Mouse (Mus musculus) midbrain, embryonic 15.5 days (tissue): ENCODE measurements around the gene Ppp1r15b. TPM values are rescaled to one million over a fixed set of nuclear protein-coding genes. Genes with fewer than 3 reads are reported as not detected.

Source experiments
- ATAC-seq: fragments of 200-750 bp; cut with Nextera tagmentation; replicated peaks from 2 replicates; pipeline ENCODE4 v1.8.0; 2017; ENCODE audit warnings: moderate TSS enrichment
- H3K27ac ChIP-seq: fragments of 300-500 bp; sonication (generic); 2 replicates; pipeline ENCODE4 v1.5.1; 2015; ENCODE audit warnings: mild to moderate bottlenecking, inconsistent platforms
- H3K27me3 ChIP-seq: fragments of 300-500 bp; sonication (generic); replicated peaks from 2 replicates; pipeline ENCODE4 v1.6.1; 2015; ENCODE audit warnings: inconsistent platforms
- H3K36me3 ChIP-seq: fragments of 300-500 bp; sonication (generic); replicated peaks from 2 replicates; pipeline ENCODE4 v1.6.1; 2015; ENCODE audit warnings: inconsistent platforms
- H3K4me1 ChIP-seq: fragments of 300-500 bp; sonication (generic); 2 replicates; pipeline ENCODE4 v1.6.1; 2015; ENCODE audit warnings: inconsistent platforms
- H3K4me2 ChIP-seq: fragments of 300-500 bp; sonication (generic); 2 replicates; pipeline ENCODE4 v1.6.1; 2015; ENCODE audit warnings: inconsistent platforms, mild to moderate bottlenecking, moderate library complexity
- H3K4me3 ChIP-seq: fragments of 300-500 bp; sonication (generic); 2 replicates; pipeline ENCODE4 v1.5.1; 2015; ENCODE audit warnings: mild to moderate bottlenecking, inconsistent platforms
- H3K9ac ChIP-seq: fragments of 300-500 bp; sonication (generic); 2 replicates; pipeline ENCODE4 v1.6.1; 2015; ENCODE audit warnings: mild to moderate bottlenecking, inconsistent platforms
- H3K9me3 ChIP-seq: fragments of 300-500 bp; sonication (generic); 2 replicates; pipeline ENCODE4 v1.6.1; 2016; ENCODE audit warnings: inconsistent platforms
- WGBS: fragments of 180-500 bp; shearing (Covaris S2); methylation state at CpG from one replicate; pipeline ENCODE4 v1.1.7; 2015; ENCODE audit warnings: mixed read lengths; 5-methylcytosine and 5-hydroxymethylcytosine counted together
- polyA plus RNA-seq: library from polyadenylated mRNA; unstranded; fragments of >200 nt; fragmentation: Nextera tagmentation; extraction: Ambion mirVana; gene quantifications from 2 replicates; pipeline ENCODE4 v1.2.1, GENCODE M21; 2015

Ppp1r15b gene
- polyA plus RNA-seq, 1 experiment from 2014 or later: 30.1 TPM

DNA sequence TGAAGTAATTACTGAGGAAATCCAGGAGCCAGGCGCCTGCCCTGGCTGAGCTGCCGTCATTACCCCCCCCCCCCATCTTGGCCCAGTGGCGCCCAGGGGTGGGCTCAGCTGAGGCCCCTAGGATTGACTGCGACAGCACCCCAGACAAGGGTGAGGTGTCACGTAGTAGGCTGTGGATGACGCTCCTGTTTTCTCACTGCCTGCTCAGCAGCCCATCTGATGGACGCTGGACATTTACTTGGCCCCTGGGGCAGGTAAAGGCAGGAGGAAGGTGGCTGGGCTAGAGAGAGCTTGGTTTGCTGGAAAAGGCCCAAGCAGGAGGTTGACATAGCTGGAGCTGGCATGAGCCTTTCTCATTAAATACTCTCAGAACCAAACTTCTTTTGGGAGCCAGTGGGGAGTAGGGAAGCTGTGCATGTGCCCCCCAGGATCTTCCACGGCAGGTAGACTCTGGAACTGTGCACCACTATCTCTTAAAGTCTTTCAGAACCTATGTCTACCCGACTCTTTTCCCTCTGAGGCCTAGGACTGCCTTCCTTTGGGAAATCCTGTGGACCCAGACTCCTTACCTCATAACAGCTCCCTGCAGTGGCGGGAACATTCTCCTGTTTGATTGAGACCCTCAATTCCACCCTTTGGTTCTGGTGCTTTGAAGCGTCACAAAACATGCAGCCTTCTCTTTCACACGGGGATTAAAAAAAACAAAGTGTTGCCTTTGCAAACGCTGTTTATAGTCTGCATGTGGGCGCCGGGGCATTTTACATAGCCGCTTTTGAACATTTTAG is 52.4 kb downstream of the Ppp1r15b start:
- H3K27ac ChIP-seq: peak overlapping the region; percentile 94
- H3K4me3 ChIP-seq: peak overlapping the region; percentile 77
- H3K27me3 ChIP-seq: no peaks in the 10 kb centered on the region
- peaks cover 40% of the 10 kb centered on the region for H3K4me1 ChIP-seq
- 6% methylated on average over 15 of the region's 16 CpGs for WGBS
- H3K4me2 ChIP-seq: peak overlapping the region; percentile 85
- ATAC-seq: peak; percentile 31
- peak overlapping the region; percentile 88 for H3K9ac ChIP-seq
- H3K9me3 ChIP-seq: no peaks in the 10 kb centered on the region
- H3K36me3 ChIP-seq: no peaks in the 10 kb centered on the region

DNA sequence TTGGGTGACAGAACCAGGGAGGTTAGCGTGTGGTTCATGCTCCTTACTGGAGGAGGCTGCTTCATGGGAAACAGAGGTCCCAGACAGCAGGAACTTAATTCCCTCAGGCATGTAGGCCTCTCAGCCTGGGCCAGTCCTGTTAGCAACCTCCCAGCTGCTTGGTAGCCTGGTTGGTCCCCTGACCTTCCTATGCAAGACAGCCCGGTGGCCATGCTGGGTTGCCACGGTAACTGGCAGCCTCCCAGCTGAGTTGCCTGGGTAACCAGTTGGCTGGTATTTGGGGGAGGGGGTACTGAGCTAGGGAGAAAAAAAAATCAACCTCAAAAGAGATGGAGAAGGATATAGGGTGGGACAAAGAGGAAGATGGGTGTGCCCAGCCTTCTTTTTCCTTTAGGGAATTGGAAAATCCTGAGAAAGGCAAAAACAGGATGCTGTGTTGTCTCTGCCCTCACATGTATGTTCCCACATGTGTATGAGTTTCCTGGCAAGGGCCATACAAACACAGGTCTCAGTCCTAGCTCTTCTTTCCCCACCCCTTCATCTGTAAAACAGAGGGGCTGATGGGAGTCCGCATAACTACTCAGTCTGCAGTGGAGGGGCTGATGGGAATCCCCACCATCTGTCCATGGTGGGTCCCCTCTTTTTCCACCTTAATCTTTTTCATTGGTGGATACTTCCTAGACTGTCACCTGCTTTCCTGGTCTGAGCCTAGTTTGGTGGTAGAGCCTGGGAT is 57.2 kb downstream of the Ppp1r15b start:
- Histone ChIP-seq H3K4me2 (peak overlapping the region; percentile 32), H3K4me3 (no peak overlapping the region), H3K9me3 (no peaks in the 10 kb centered on the region), H3K36me3 (0 out of 2 replicates have a peak, but pooled peaks cover 2% of the 10 kb centered on the region), H3K27me3 (no peaks in the 10 kb centered on the region), H3K4me1 (peaks cover 46% of the 10 kb centered on the region), H3K9ac (0 out of 2 replicates have a peak overlapping the region, but pooled peaks have one; percentile 14), H3K27ac (peak overlapping the region; percentile 83)
- peak; percentile 86 for ATAC-seq
- WGBS: 5% methylated on average over 4 of the region's 4 CpGs

- 0 out of 2 replicates have a peak, but pooled peaks cover 2% of the 10 kb centered on the region for H3K36me3 ChIP-seq
- H3K4me2 ChIP-seq: no peak overlapping the region
- no peak overlapping the region for H3K4me3 ChIP-seq
- no peaks in the 10 kb centered on the region for H3K27me3 ChIP-seq
- ATAC-seq: no peak
- H3K27ac ChIP-seq: peak overlapping the region; percentile 83
- H3K9me3 ChIP-seq: no peaks in the 10 kb centered on the region
- peaks cover 45% of the 10 kb centered on the region for H3K4me1 ChIP-seq
- H3K9ac ChIP-seq: no peak overlapping the region
- WGBS: 73% methylated on average over 8 of the region's 8 CpGs
Measured at GRCm38 (mm10) chr1:133188719-133189118, 57.8 kb downstream of the Ppp1r15b start.

Other genes with a start within 250 kb of the Ppp1r15b start
- 44.3 and 45.4 TPM in 2 replicates for gene Mdm4, start 100.6 kb upstream of the Ppp1r15b start, polyA plus RNA-seq
- gene Pik3c2b, start 85.5 kb upstream of the Ppp1r15b start, polyA plus RNA-seq: 16.2 and 17.1 TPM in 2 replicates
- 21.4 and 23.4 TPM in 2 replicates for gene Plekha6, start 33.1 kb downstream of the Ppp1r15b start, polyA plus RNA-seq
- gene Golt1a, start 178.7 kb downstream of the Ppp1r15b start, polyA plus RNA-seq: 0.17 TPM in 1 of 2 replicates, not detected in the other
- not detected in 2 replicates for gene Kiss1, start 190.7 kb downstream of the Ppp1r15b start, polyA plus RNA-seq
- 0.18 TPM in 1 of 2 replicates, not detected in the other for gene Ren1, start 219.4 kb downstream of the Ppp1r15b start, polyA plus RNA-seq
- 20.0 and 21.9 TPM in 2 replicates for gene Etnk2, start 232.4 kb downstream of the Ppp1r15b start, polyA plus RNA-seq